Mouse (Mus musculus) testis, adult 2 months (tissue): Measurements from ENCODE around the gene Rab8a.

ENCODE experiments used
- CTCF ChIP-seq: fragments of 200-500 bp; IDR thresholded peaks from 2 replicates; pipeline ENCODE4 v1.5.1; 2012; ENCODE audit warnings: low read depth, mild to moderate bottlenecking, inconsistent platforms, low read length, moderate library complexity; ENCODE audit not compliant: control insufficient read depth, insufficient read depth, insufficient replicate concordance
- POLR2A ChIP-seq: fragments of 200-500 bp; IDR thresholded peaks from 2 replicates; pipeline ENCODE4 v1.6.1; 2012; ENCODE audit warnings: low read depth, mild to moderate bottlenecking, inconsistent platforms, low read length, moderate library complexity; ENCODE audit not compliant: control insufficient read depth

DNA sequence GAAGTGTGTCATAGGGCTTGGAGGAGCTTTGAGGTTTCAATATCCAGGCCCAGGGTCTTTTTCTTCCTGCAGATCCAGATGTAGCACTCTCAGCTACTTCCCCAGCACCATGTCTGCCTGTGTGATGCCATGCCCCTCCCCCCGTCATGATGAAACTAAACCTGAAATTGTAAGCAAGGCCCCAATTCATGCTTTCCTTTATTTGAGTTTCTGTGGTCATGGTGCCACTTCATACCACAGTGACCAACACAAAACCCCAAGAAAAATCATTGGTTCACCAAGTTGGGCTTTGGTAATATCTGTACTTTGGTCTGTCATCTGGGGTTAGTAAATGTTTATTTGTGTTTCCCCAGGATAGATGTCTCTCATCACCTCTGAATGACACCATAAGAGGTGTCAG, 47.6 kb downstream of the Rab8a start:
- TF ChIP-seq POLR2A (no peak), CTCF (no peak)
